Mouse (Mus musculus) cortical plate, adult 2 months (tissue): ENCODE data around the gene Col18a1.

Experiments used
- CTCF ChIP-seq: fragments of 200-500 bp; IDR thresholded peaks from 2 replicates; pipeline ENCODE4 v1.5.1; 2011; ENCODE audit warnings: mild to moderate bottlenecking, control low read depth, low read length; ENCODE audit not compliant: insufficient read depth; ENCODE audit errors: extremely low read depth
- POLR2A ChIP-seq: fragments of 200-500 bp; IDR thresholded peaks from 2 replicates; pipeline ENCODE4 v1.6.1; 2011; ENCODE audit warnings: mild to moderate bottlenecking, low read length, control low read depth; ENCODE audit not compliant: insufficient read depth; ENCODE audit errors: extremely low read depth

- TF ChIP-seq CTCF (no peak), POLR2A (no peak)
Measured at GRCm38 (mm10) chr10:77215641-77216040, 49.3 kb upstream of the Col18a1 start.
